Mouse (Mus musculus) ES-Bruce4 (cell line): Measurements from ENCODE around the gene Myo1b.

Source experiments
- CTCF ChIP-seq: IDR thresholded peaks from one replicate; pipeline ENCODE4 v1.8.1; 2011; ENCODE audit warnings: low read depth, low read length
- POLR2A ChIP-seq: IDR thresholded peaks from one replicate; pipeline ENCODE4 v1.8.1; 2011; ENCODE audit warnings: low read length; ENCODE audit not compliant: insufficient read depth

DNA sequence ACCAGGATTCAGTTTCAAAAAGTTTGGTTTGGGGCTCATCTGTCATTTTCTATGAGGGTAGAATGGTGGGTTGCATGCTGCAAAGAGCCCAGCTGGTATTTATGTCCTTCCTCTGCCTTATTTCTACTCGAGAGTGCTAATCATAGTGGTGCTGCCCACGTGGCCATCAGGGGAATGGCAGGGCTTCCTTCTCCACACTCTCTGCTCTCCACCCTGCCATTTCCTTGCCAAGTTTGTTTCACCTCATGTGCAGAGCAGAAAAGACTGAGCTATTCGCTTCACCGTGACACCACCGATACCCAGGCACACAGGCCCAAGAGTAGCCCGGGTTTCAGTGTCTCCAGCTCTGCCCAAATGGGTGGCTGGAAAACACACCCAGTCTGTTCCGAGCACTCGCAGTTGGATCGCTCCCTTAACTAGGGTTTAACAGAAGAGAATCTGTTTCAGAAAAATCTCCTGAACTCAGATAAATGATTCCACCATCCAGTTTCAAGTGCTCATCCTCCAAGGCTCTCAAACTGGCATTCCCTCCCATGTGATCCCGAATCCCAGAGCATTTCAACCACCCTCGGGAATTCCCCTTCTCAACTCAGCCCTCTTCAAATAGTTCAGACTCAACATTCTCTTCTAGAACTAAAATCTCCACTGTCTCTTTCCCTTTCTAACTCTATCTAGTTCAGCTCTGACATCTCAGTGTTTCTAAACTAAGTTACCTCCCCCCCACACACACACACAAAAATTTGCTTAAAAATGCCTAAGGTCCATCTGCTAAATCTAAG is 77.8 kb downstream of the Myo1b start:
- no peak for TF ChIP-seq CTCF
- TF ChIP-seq POLR2A: no peak
